Mouse (Mus musculus) forebrain, embryonic 14.5 days (tissue): ENCODE data around the gene Gm20773. TPM values are rescaled to one million over a fixed set of nuclear protein-coding genes. Genes with fewer than 3 reads are reported as not detected.
"Not testable (repeated sequence)": the region's sequence is repeated elsewhere in the genome, so short reads cannot be mapped to it uniquely, and the experiment has no call there.

Experiments
- ATAC-seq: fragments of 200-750 bp; cut with Nextera tagmentation; 2 replicates; pipeline ENCODE4 v1.8.0; 2017; ENCODE audit warnings: mild to moderate bottlenecking, moderate library complexity
- DNase-seq: peaks from one replicate; pipeline ENCODE4 v3.0.0-alpha.2; 2015; ENCODE audit warnings: low spot score
- H3K27ac ChIP-seq: fragments of 300-500 bp; sonication (generic); 2 replicates; pipeline ENCODE4 v1.5.1; 2014; ENCODE audit warnings: low read depth, mild to moderate bottlenecking, control low read depth, low read length, moderate library complexity
- H3K27me3 ChIP-seq: fragments of 300-500 bp; sonication (generic); replicated peaks from 2 replicates; pipeline ENCODE4 v1.6.1; 2014; ENCODE audit warnings: low read length, control low read depth, mixed read lengths; ENCODE audit not compliant: control insufficient read depth, insufficient read depth
- H3K36me3 ChIP-seq: fragments of 300-500 bp; sonication (generic); 2 replicates; pipeline ENCODE4 v1.6.1; 2014; ENCODE audit warnings: low read length, control low read depth; ENCODE audit not compliant: control insufficient read depth, insufficient read depth
- H3K4me1 ChIP-seq: fragments of 300-500 bp; sonication (generic); 2 replicates; pipeline ENCODE4 v1.6.1; 2014; ENCODE audit warnings: antibody characterized with exemption, low read length, control low read depth; ENCODE audit not compliant: control insufficient read depth, insufficient read depth
- H3K4me2 ChIP-seq: fragments of 300-500 bp; sonication (generic); 2 replicates; pipeline ENCODE4 v1.6.1; 2014; ENCODE audit warnings: mild to moderate bottlenecking, control low read depth, low read length
- H3K4me3 ChIP-seq: fragments of 300-500 bp; sonication (generic); 2 replicates; pipeline ENCODE4 v1.5.1; 2014; ENCODE audit warnings: low read depth, low read length, control low read depth
- H3K9ac ChIP-seq: fragments of 300-500 bp; sonication (generic); 2 replicates; pipeline ENCODE4 v1.6.1; 2014; ENCODE audit warnings: mild to moderate bottlenecking, low read length, control low read depth, moderate library complexity
- H3K9me3 ChIP-seq: fragments of 300-500 bp; sonication (generic); replicated peaks from 2 replicates; pipeline ENCODE4 v1.6.1; 2016; ENCODE audit warnings: low read length, control low read depth, mixed read lengths; ENCODE audit not compliant: control insufficient read depth
- WGBS: fragments of 180-500 bp; shearing (Covaris S2); extraction: QIAGEN DNeasy Blood & Tissue Kit; methylation state at CpG from one replicate; pipeline ENCODE4 v1.1.7; 2014; 5-methylcytosine and 5-hydroxymethylcytosine counted together
- polyA plus RNA-seq: library from polyadenylated mRNA; unstranded; fragments of >200 nt; fragmentation: Nextera tagmentation; extraction: Ambion mirVana; gene quantifications from 2 replicates; pipeline ENCODE4 v1.2.1, GENCODE M21; 2014

Gm20773 gene
- polyA plus RNA-seq: not detected in 2 replicates

- H3K27me3 ChIP-seq, H3K9me3 ChIP-seq, H3K4me3 ChIP-seq, H3K27ac ChIP-seq, H3K9ac ChIP-seq, H3K4me1 ChIP-seq, H3K4me2 ChIP-seq, DNase-seq, H3K36me3 ChIP-seq, ATAC-seq: not testable (repeated sequence)
- no CpG with 5 or more reads among the region's 1 CpGs for WGBS
Observed at GRCm38 (mm10) chrY:13493726-13494125, at the start of gene Gm20773. Gm20773 (plus strand) TSS chrY:13494026.

DNA sequence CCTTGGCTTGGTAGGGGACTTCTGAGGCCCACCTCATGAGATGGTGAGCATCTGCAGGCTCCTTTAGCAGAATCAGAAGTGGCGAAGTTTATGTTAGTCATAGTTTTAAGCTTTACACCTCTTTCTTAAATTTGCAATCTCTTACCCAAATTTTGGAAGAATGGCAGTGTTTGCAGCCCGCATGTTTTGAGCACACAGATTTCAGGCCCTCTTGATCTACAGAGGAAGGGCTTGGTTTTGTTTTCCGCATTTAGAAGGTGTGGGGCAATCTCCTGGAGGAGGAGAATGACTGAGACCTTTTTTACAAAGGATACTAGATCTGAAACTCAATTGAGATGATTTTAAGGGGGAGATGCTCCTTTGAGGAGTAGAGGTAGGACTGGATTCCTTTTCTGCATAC lies 28.3 kb upstream of the Gm20773 start, which contains the start of gene Gm21866:
Gm21866 (minus strand) TSS at position 101 of the 400 bp plus-strand sequence.
- WGBS: 50% methylated on average over 1 of the region's 3 CpGs
- ATAC-seq, H3K4me2 ChIP-seq, H3K27me3 ChIP-seq, H3K36me3 ChIP-seq, DNase-seq, H3K4me3 ChIP-seq, H3K9ac ChIP-seq, H3K27ac ChIP-seq, H3K9me3 ChIP-seq, H3K4me1 ChIP-seq: not testable (repeated sequence)

Other genes with a start within 250 kb of the Gm20773 start
- gene Gm21440, start 241.6 kb upstream of the Gm20773 start, polyA plus RNA-seq: not detected in 2 replicates
- gene Gm21454, start 241.6 kb upstream of the Gm20773 start, polyA plus RNA-seq: not detected in 2 replicates
- not detected in 2 replicates for gene Gm21725, start 145.0 kb upstream of the Gm20773 start, polyA plus RNA-seq
- not detected in 2 replicates for gene Gm21866, start 28.4 kb upstream of the Gm20773 start, polyA plus RNA-seq